9 mouse cellular contexts compared by ENCODE assay signal in the genomic region with DNA sequence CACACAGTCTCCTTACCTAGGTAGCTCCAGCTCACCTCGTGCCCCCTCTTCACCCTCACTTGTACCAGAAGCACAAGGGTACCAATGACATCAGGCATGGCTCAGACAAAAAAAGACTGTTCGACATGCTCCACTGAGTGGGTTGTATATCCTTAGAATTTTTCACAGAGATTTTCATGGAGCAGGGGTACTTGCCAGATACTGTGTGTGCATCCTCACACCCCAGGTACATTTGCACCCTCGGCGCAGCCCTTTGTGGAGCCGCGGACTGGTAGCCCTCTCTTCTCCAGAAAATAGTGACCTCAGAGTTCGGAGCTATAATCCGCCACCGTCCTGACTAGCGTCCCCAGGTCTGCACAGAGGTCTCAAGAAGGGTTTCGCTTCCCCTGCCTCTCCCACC. TPM values are rescaled to one million over a fixed set of nuclear protein-coding genes. Genes with fewer than 3 reads are reported as not detected.
A peak's percentile ranks its signal among the peaks of the same experiment; 100 is the strongest.
DNase-seq lines count a peak whose midpoint lies in the region; ATAC-seq and TF ChIP-seq lines count a peak whose summit lies in the region.
"Had no signal": no experiment of that assay in that cellular context is flagged by ENCODE, and none has a peak within 500 bp of the region (broad histone marks: within the 10 kb centered on the region; RNA-seq: fewer than 3 reads in every experiment).

No protein-coding gene starts in this region.

- H3K4me2 ChIP-seq in heart, embryonic 12.5 days = peak overlapping the region; percentile 65
- H3K4me2 ChIP-seq in hindbrain, embryonic 11.5 days (replicated peaks; ENCODE audit: low read depth, low read length) = peak overlapping the region; percentile 74
- peak overlapping the region; percentile 68 for H3K4me2 ChIP-seq in midbrain, embryonic 12.5 days (replicated peaks)

- no peak overlapping the region for H3K27ac ChIP-seq in heart, embryonic 12.5 days (ENCODE audit: poor library complexity, severe bottlenecking)
- H3K27ac ChIP-seq in hindbrain, embryonic 11.5 days (ENCODE audit: low read depth, low read length) = peak overlapping the region; percentile 96
- peak overlapping the region; percentile 97 for H3K27ac ChIP-seq in midbrain, embryonic 12.5 days (replicated peaks)

- H3K4me1 ChIP-seq in heart, embryonic 12.5 days (replicated peaks) = peaks cover 51% of the 10 kb centered on the region
- peaks cover 77% of the 10 kb centered on the region for H3K4me1 ChIP-seq in G1E (ENCODE audit: insufficient read depth, low read depth, low read length)
- peaks cover 2% of the 10 kb centered on the region for H3K4me1 ChIP-seq in hindbrain, embryonic 11.5 days (replicated peaks; ENCODE audit: control insufficient read depth, insufficient read depth, low read length)
- H3K4me1 ChIP-seq in midbrain, embryonic 12.5 days = peaks cover 46% of the 10 kb centered on the region

- no peaks in the 10 kb centered on the region for H3K9me3 ChIP-seq in heart, embryonic 12.5 days (replicated peaks)
- H3K9me3 ChIP-seq in G1E (replicated peaks) = no peaks in the 10 kb centered on the region
- no peaks in the 10 kb centered on the region for H3K9me3 ChIP-seq in hindbrain, embryonic 11.5 days (ENCODE audit: control insufficient read depth, low read length)
- no peaks in the 10 kb centered on the region for H3K9me3 ChIP-seq in midbrain, embryonic 12.5 days

- no peak for DNase-seq in heart, postnatal 25 days (ENCODE audit: low spot score)
- peak; percentile 0 for DNase-seq in G1E (ENCODE audit: low spot score)
- no peak for DNase-seq in hindbrain, embryonic 11.5 days (ENCODE audit: low spot score)
- no peak for DNase-seq in urinary bladder, postnatal 4 days (ENCODE audit: low spot score in 2 of 2)
- no peak for DNase-seq in spleen, postnatal 36 days (ENCODE audit: low spot score in 2 of 2)
- DNase-seq in testis, postnatal 14 days (ENCODE audit: low spot score) = no peak
- DNase-seq: kidney, adult 11 months had no signal

- H3K4me3 ChIP-seq in heart, embryonic 12.5 days = peak overlapping the region; percentile 44
- no peak overlapping the region; the same call in 1 of the 2 replicates for H3K4me3 ChIP-seq in G1E (ENCODE audit: low read depth, low read length)
- H3K4me3 ChIP-seq in hindbrain, embryonic 11.5 days (ENCODE audit: low read depth, low read length) = peak overlapping the region; percentile 86
- H3K4me3 ChIP-seq in midbrain, embryonic 12.5 days = peak overlapping the region; percentile 92

- no peak overlapping the region for H3K9ac ChIP-seq in heart, embryonic 12.5 days
- H3K9ac ChIP-seq in hindbrain, embryonic 11.5 days (ENCODE audit: low read depth, low read length) = peak overlapping the region; percentile 95
- H3K9ac ChIP-seq in midbrain, embryonic 12.5 days (replicated peaks) = peak overlapping the region; percentile 96

- 14% methylated on average over 11 of the region's 11 CpGs for WGBS in heart, embryonic 12.5 days
- 4% methylated on average over 11 of the region's 11 CpGs for WGBS in hindbrain, embryonic 11.5 days
- 4% methylated on average over 11 of the region's 11 CpGs for WGBS in midbrain, embryonic 12.5 days

- TF ChIP-seq CTCF in G1E (IDR thresholded peaks at IDR 0.05; ENCODE audit: low read depth, low read length) = no peak

- no peaks in the 10 kb centered on the region for H3K36me3 ChIP-seq in heart, embryonic 12.5 days
- no peaks in the 10 kb centered on the region for H3K36me3 ChIP-seq in G1E (replicated peaks)
- H3K36me3 ChIP-seq in hindbrain, embryonic 11.5 days (ENCODE audit: control insufficient read depth, insufficient read depth, low read length) = no peaks in the 10 kb centered on the region
- H3K36me3 ChIP-seq in midbrain, embryonic 12.5 days = no peaks in the 10 kb centered on the region

- no peak for ATAC-seq in heart, embryonic 12.5 days (ENCODE audit: insufficient number of reproducible peaks, low FRiP score)
- ATAC-seq in G1E (ENCODE audit: extremely low read depth, insufficient number of reproducible peaks, low FRiP score, poor library complexity, severe bottlenecking) = no peak
- no peak; the same call in 1 of the 2 replicates for ATAC-seq in hindbrain, embryonic 11.5 days (ENCODE audit: low FRiP score)
- ATAC-seq in midbrain, embryonic 12.5 days (ENCODE audit: low FRiP score, low read depth) = no peak; the same call in 1 of the 2 replicates

- H3K27me3 ChIP-seq in heart, embryonic 12.5 days (replicated peaks) = peaks cover 55% of the 10 kb centered on the region
- peaks cover 62% of the 10 kb centered on the region for H3K27me3 ChIP-seq in G1E (ENCODE audit: insufficient read depth, low read length)
- H3K27me3 ChIP-seq in hindbrain, embryonic 11.5 days (ENCODE audit: control insufficient read depth, insufficient read depth, low read length) = peaks cover 10% of the 10 kb centered on the region; the same call in 1 of the 2 replicates
- H3K27me3 ChIP-seq in midbrain, embryonic 12.5 days = peaks cover 8% of the 10 kb centered on the region; the same call in 1 of the 2 replicates

- intact Hi-C loops in heart, postnatal 25 days (cut with DNase I) = no loop called here

RNA-seq across cellular contexts. Expression of gene Tubb3, which starts 0.4 kb away (rescaled TPM):
- 7.6 and 9.1 TPM in 2 replicates for polyA plus RNA-seq in heart, embryonic 12.5 days (2016; fragmentation: Nextera tagmentation; extraction: Ambion mirVana)
- under 1 TPM; 0.25 to 0.34 TPM for total RNA-seq in heart, postnatal 25 days (2021)
- not detected in 2 replicates for total RNA-seq in G1E (2014; fragmentation: Nextera tagmentation)
- total RNA-seq in G1E (2017) = 0.41 and 0.71 TPM in 2 replicates
- 0.14 and 0.22 TPM in 2 replicates for polyA plus RNA-seq in G1E (2012)
- 950 and 1,011 TPM in 2 replicates for polyA plus RNA-seq in hindbrain, embryonic 11.5 days (2014; fragmentation: Nextera tagmentation; extraction: Ambion mirVana)
- polyA plus RNA-seq in midbrain, embryonic 12.5 days (2016; fragmentation: Nextera tagmentation; extraction: Ambion mirVana) = 1,098 and 1,155 TPM in 2 replicates

RNA-seq across cellular contexts. Expression of gene Mc1r, which starts 3.9 kb away (rescaled TPM):
- polyA plus RNA-seq in heart, embryonic 12.5 days (2016; fragmentation: Nextera tagmentation; extraction: Ambion mirVana) = not detected in 2 replicates
- total RNA-seq in heart, postnatal 25 days (2021) = not detected
- total RNA-seq in G1E (2014; fragmentation: Nextera tagmentation) (not detected in 2 replicates), G1E (2017) (0.12 and 0.27 TPM in 2 replicates)
- polyA plus RNA-seq in G1E (2012) = 0.01 and 0.02 TPM in 2 replicates
- 0.11 and 0.49 TPM in 2 replicates for polyA plus RNA-seq in hindbrain, embryonic 11.5 days (2014; fragmentation: Nextera tagmentation; extraction: Ambion mirVana)
- 0.09 and 0.24 TPM in 2 replicates for polyA plus RNA-seq in midbrain, embryonic 12.5 days (2016; fragmentation: Nextera tagmentation; extraction: Ambion mirVana)

RNA-seq across cellular contexts. Expression of gene Def8, which starts 12.5 kb away (rescaled TPM):
- 34.7 and 36.0 TPM in 2 replicates for polyA plus RNA-seq in heart, embryonic 12.5 days (2016; fragmentation: Nextera tagmentation; extraction: Ambion mirVana)
- total RNA-seq in heart, postnatal 25 days (2021) = 10 to 100 TPM; 56.9 to 59.6 TPM
- total RNA-seq in G1E (2014; fragmentation: Nextera tagmentation) (14.4 and 18.6 TPM in 2 replicates), G1E (2017) (12.6 and 15.1 TPM in 2 replicates)
- polyA plus RNA-seq in G1E (2012) = 11.4 and 16.7 TPM in 2 replicates
- 32.5 and 32.7 TPM in 2 replicates for polyA plus RNA-seq in hindbrain, embryonic 11.5 days (2014; fragmentation: Nextera tagmentation; extraction: Ambion mirVana)
- polyA plus RNA-seq in midbrain, embryonic 12.5 days (2016; fragmentation: Nextera tagmentation; extraction: Ambion mirVana) = 37.3 and 44.0 TPM in 2 replicates

RNA-seq across cellular contexts. Expression of gene Tcf25, which starts 37.2 kb away (rescaled TPM):
- 172 TPM in 2 replicates for polyA plus RNA-seq in heart, embryonic 12.5 days (2016; fragmentation: Nextera tagmentation; extraction: Ambion mirVana)
- 100 to 1,000 TPM; 113 to 157 TPM for total RNA-seq in heart, postnatal 25 days (2021)
- 123 and 130 TPM in 2 replicates for total RNA-seq in G1E (2014; fragmentation: Nextera tagmentation)
- total RNA-seq in G1E (2017) = 125 and 133 TPM in 2 replicates
- polyA plus RNA-seq in G1E (2012) = 84.3 and 91.6 TPM in 2 replicates
- 179 and 181 TPM in 2 replicates for polyA plus RNA-seq in hindbrain, embryonic 11.5 days (2014; fragmentation: Nextera tagmentation; extraction: Ambion mirVana)
- polyA plus RNA-seq in midbrain, embryonic 12.5 days (2016; fragmentation: Nextera tagmentation; extraction: Ambion mirVana) = 202 and 232 TPM in 2 replicates

Comparison
In these comparisons a context has a peak if more than half of its experiments do, and no peak if none do; other contexts are left out.
1. RNA of gene Tubb3, which starts 0.4 kb away (polyA plus RNA-seq): 1,098 to 1,155 TPM in midbrain, embryonic 12.5 days and 950 to 1,011 TPM in hindbrain, embryonic 11.5 days; 7.6 to 9.1 TPM in heart, embryonic 12.5 days and 0.14 to 0.22 TPM in G1E; every median in the first group is over 10 times any median in the second.
2. Peak in every context shown above with its lines, with median percentiles within 50 percentile points of each other: H3K4me2 ChIP-seq.